Mouse (Mus musculus) NIH3T3 (cell line): ENCODE data around the gene Actl6b.

ENCODE experiments used
- DNase-seq: peaks from one replicate; pipeline ENCODE4 v3.0.0-alpha.2; 2012; ENCODE audit warnings: low read depth

Actl6b gene

GRCm38 (mm10) chr5:137553411-137553837, at the start of gene Actl6b:
TSS of gene Actl6b (plus strand) at chr5:137553517.
- peak; percentile 25 for DNase-seq

DNA sequence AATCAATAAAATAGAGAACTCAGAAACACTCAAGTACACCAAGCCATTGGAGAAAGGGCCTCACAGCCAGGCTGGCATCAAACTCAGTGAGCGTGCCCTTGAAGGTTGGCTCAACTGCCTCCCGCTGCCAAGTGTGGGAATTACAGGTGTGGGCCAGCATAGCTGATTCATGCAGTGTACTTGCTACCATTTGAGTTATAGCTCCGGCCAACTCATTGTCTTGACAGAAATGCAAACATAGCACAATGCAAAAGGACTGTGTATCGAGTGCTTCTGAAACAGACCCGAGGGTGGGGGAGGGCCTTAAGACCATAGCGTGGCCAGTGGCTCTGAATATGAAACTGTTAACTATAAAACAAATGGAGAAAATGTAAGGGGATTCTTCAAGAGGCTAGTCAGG, 49.3 kb upstream of the Actl6b start:
- peak; percentile 37 for DNase-seq

GRCm38 (mm10) chr5:137510014-137510501, 43.3 kb upstream of the Actl6b start:
- DNase-seq: peak; percentile 83

DNA sequence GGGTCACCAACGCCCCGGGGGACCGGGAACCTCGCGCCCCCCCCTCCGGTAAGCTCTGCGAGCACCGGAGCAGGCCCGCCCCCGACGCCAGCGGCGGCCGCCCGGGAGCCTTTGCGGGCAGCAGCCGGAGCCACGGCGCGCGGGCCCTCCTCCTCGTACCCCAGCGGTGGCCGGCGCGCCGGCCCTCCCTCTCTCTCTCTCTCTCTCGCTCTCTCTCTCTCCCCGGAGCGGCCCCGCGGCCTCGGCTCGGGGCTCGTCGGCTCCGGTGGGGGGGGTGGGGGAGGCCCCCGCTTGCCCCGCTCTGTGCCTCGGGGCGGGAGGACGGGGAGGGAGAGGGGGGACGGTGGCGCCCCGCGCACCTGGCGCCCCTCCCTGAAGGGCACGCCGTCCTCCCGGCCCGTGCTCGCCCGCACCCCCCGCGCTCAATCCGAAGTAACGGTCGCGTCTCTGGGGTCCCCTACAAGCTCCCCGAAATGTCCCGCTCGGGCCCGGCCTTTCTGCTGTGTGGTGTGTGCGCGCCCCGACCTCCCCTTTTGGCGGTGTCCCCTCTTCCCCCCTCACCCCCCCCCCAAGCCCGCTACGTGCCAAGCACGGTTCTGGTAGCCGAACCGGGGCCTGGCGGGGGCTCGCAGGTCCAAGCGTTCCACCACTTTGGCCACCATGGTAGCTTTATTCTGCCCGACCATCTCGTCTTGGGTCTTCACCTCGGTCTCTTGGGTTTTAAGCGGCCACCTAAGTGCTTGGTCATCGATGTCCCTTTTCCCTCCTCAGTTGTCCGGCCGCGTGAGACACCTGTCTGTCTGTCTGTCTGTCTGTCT, 42.5 kb upstream of the Actl6b start:
- DNase-seq: peak; percentile 24

- DNase-seq: no peak
These were observed 41.6 kb upstream of the Actl6b start for GRCm38 (mm10) chr5:137511706-137512105.

GRCm38 (mm10) chr5:137512847-137513794, 40.2 kb upstream of the Actl6b start:
- peak; percentile 59 for DNase-seq

- no peak for DNase-seq
These were observed 39.2 kb upstream of the Actl6b start for GRCm38 (mm10) chr5:137513951-137514721.

DNA sequence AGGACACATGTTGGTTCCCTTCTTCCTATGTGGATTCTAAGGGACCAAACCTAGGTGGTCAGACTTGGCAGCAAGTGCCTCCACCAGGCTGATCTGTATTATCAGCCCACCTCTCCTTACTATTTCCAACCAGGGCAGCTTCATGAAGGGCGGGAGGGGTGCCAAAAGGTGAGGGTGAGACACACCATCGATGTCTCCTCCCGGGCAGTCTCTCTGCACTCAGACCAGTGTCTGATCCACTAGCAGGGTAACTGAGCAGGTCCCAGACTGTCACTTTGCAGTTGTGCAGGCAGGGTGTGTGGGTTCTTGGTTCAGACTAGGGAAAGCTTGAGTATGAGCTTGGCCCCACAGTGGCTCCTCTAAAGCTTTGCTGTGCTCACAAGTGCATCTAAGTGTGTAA, 38.5 kb upstream of the Actl6b start:
- DNase-seq: no peak

GRCm38 (mm10) chr5:137518436-137518835, 34.9 kb upstream of the Actl6b start, which contains the start of gene Gigyf1:
TSS of gene Gigyf1 (plus strand) at chr5:137518548.
- peak; percentile 55 for DNase-seq

DNA sequence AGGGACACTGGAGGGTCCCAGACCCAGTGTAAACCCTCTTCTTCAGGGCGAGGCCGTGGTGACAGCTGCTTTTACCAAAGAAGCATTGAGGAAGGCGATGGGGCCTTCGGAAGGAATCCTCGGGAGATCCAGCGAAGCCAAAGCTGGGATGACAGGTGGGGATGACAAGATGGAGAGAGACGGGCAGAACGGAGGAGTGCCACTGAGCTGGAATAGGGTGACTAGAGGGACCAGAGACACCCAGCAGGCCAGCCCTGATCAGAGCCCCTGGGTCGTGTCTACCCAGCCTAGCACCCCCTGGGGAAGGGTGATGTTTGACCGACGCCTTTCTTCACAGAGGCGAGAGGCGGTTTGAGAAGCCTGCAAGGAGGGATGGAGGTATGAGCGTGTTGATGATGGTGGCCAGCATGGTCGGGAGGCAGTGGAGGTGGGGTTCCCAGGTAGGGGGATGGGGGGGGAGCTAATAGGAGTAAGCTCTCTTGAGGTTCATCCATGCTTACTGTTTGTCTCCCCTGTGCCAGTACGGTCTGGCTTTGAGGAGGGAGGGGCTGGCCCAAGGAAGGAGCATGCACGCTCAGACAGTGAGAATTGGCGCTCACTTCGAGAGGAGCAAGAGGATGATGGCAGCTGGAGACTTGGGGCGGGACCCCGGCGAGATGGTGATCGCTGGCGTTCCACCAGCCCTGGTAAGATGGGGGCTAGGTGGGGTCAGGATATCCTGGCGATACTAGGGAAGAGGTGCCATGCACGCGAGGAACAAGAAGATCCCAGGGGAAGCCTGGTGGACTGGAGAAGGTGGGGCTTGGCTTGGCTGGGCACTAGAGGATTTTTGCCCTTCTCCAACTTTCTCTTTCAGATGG, 33.4 kb upstream of the Actl6b start:
- DNase-seq: no peak

DNA sequence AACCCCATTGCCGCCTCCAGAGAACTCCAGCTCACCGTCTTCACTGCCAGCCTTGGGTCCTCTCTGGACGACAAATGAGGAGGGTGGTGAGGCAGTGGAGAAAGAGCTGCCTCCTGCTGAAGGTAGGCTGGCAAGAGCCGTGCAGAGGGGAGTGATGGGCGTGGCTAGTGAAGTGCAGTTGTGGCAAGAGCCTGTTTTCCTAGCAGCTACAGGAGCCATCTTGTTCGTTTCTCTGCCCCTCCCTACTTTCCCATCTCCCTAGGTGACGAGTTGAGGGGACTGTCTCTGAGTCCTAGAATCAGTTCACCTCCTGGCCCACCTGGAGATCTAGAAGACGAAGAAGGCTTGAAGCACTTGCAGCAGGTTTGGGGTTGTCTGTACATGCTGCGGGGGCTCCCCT, 31.5 kb upstream of the Actl6b start:
- DNase-seq: no peak

GRCm38 (mm10) chr5:137522711-137523110, 30.6 kb upstream of the Actl6b start:
- DNase-seq: no peak

DNA sequence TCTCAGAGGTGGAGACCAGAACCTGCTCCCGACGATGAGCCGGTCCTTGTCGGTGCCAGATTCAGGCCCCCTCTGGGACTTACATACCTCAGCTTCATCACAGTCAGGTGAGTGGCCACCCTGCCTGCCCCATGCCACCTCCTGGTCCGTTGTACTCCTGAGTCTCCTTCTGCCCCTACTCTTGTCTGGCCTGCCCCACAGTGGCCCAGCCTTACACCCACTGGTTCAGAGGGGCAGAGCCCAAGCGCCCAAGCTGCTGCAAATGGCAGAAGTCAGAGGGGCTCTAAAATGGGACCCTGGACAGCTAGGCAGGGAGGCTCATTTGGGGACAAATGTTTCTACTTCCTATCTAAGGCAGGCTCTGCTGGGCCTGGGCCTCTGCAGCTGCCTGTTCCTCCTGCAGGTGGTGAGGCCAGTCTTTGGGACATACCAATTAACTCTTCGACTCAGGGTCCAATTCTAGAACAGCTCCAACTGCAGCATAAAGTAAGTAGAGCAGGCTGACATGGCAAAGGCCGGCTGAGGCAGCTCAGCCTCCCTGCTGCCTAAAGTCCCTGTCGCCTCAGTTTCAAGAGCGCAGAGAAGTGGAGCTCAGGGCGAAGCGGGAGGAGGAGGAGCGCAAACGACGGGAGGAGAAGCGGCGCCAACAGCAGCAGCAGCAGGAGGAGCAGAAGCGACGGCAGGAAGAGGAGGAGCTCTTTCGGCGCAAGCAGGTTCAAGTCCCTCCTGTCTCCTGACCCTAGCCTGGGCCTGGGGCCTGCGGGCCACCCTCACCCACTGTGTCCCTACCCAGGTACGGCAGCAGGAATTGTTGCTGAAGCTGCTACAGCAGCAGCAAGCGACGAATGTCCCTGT, 29.7 kb upstream of the Actl6b start:
- no peak for DNase-seq

DNA sequence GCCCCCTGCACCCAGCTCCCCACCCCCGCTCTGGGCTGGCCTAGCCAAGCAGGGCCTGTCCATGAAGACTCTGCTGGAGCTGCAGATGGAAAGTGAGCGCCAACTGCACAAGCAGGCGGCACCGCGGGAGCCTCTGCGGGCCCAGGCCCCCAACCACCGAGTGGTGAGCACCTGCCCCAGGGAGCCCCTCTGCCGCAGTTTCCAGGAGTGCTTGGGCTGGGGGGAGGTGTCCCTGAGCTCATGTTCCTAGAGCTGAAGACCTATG, 29.1 kb upstream of the Actl6b start:
- DNase-seq: no peak

GRCm38 (mm10) chr5:137524671-137525070, 28.6 kb upstream of the Actl6b start:
- no peak for DNase-seq

DNA sequence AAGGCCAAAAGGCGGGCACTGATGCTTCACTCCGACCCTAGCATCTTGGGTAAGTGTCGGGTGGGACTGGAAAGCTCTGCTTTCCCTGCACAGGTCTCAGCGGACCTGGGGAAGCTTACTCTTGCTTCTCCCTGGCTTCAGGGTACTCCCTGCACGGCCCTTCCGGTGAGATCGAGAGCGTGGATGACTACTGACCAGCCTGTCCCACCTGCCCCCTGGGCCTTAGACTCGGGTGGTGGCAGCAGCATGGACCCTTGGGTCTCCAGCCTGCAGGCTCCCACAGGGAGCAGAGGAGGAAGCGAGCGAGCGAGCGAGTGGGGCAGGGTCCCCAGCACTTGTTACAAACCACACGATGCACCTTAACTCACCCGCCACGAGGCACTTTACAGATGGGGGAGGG, 27.8 kb upstream of the Actl6b start:
- no peak for DNase-seq

- DNase-seq: peak; percentile 34
These were observed 27.0 kb upstream of the Actl6b start for GRCm38 (mm10) chr5:137526192-137526936.

GRCm38 (mm10) chr5:137527413-137527812, 25.9 kb upstream of the Actl6b start:
- no peak for DNase-seq

DNA sequence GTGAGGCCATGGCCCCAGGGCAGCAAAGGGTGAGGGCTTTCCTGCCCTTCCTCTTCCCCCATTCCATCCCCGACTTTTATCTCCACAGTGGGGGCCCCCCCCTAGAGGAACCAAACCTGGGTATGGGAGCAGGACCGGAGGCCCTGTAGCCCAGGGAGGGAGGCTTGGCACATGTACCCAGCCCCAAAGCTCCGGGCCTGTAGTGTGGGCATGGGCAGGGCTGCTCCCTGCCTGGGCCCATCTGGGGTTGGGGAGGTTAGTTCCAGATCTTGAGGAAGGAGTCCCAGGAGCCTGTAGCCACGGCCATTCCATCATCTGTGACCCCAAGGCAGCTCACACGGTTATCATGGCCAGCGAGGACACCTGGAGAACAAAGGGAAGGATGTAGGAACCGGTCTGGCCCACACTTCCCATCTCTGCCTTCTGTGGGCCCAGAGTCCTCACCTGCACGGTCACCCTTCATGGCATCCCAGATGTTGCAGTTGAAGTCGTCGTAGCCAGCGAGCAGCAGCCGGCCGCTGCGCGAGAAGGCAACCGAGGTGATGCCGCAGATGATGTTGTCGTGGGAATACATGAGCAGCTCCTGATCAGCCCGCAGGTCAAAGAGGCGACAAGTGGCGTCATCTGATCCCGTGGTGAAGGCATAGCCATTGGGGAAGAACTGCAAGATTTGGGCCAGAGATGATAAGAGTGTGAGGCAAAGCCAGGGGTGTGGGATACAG, 24.9 kb upstream of the Actl6b start:
- DNase-seq: no peak
